Mouse (Mus musculus) yolk sac, embryonic 10.5 days (tissue): Measurements from ENCODE around the gene Abhd10.

Experiments
- DNase-seq: peaks from one replicate; pipeline ENCODE4 v3.0.0-alpha.2; 2017; ENCODE audit warnings: low spot score

The Abhd10 gene

GRCm38 (mm10) chr16:45724742-45725102 is 18.0 kb downstream of the Abhd10 start:
- peak; percentile 17 for DNase-seq

DNA sequence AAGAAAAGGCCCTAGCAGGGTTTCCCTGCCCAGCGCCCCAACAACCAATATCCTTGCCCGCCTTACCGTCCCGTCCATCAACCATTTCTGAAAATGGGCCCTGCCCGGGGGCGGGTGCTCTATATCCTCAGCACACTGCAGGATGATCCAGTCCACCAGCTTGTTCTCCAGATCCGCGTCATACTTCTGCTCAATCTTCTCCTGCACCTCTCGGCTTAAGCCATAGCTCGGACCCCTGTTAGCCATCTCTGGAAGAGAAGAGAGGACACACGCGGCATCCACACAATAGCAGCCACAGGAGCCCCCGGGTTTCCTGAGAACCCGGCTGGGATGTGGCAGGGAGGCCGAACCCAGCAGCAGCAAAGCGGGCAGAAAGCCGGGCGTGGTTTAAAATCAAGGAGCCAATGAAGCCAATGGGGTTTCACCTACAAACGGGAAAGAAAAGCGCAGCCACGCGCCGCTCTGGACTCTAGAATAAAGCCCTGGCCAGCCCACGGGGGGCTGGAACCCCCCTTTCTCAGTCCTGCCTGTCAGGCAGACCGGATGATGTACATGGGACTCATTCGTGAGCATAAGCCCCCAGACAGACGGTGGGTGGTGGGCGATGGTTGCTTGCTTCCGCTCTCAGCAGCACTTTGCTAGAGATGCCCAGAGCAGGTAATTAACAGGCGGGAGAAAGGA is 18.6 kb downstream of the Abhd10 start, which contains the start of gene Tagln3:
TSS of gene Tagln3 (minus strand) at position 548 of the 681 bp plus-strand sequence.
- peak; percentile 33 for DNase-seq

GRCm38 (mm10) chr16:45723172-45723901 is 19.4 kb downstream of the Abhd10 start:
- no peak for DNase-seq

GRCm38 (mm10) chr16:45722460-45722951 is 20.2 kb downstream of the Abhd10 start:
- DNase-seq: no peak

- DNase-seq: no peak
Measured at GRCm38 (mm10) chr16:45720022-45720630, 22.6 kb downstream of the Abhd10 start.

GRCm38 (mm10) chr16:45718296-45718695 is 24.5 kb downstream of the Abhd10 start:
- DNase-seq: no peak

- DNase-seq: no peak
Measured at GRCm38 (mm10) chr16:45714489-45715150, 28.1 kb downstream of the Abhd10 start.

DNA sequence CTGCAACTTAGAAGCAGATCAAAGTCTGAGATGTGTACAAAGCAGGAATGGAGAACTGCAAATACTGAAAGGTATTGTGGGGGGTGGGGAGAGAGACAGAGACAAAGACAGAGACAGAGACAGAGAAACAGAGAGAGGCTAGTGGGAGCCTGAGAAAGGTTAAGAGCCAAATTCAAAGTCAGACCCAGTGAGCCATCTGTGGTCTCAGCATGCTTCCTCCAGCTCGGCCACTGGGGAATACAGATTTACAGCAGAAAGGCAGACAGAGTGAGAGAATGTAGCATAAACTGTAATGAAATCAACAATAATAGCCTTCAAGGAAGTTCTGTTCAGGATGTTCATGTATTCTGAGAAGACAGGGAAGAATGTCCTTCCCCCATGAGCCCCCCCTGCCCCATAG is 28.9 kb downstream of the Abhd10 start:
- no peak for DNase-seq

DNA sequence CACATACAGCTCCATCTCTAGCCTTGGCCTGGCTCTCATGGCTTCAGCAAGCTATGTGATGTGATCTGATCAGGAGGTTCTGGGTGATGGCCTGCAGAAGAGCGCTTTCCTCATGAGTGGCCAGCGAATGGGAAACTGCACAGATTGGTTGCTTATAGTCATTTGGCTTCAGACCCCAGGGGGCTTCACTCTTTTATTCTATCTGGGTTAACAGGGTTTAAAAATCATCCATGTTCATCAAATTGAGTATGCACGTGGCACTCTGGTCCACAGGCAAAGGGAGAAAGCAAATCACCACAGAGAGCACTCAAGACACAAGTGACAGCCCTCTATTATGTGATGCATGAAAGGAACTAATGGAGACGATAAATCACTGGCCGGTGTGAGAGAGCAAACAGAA is 29.5 kb downstream of the Abhd10 start:
- no peak for DNase-seq

DNA sequence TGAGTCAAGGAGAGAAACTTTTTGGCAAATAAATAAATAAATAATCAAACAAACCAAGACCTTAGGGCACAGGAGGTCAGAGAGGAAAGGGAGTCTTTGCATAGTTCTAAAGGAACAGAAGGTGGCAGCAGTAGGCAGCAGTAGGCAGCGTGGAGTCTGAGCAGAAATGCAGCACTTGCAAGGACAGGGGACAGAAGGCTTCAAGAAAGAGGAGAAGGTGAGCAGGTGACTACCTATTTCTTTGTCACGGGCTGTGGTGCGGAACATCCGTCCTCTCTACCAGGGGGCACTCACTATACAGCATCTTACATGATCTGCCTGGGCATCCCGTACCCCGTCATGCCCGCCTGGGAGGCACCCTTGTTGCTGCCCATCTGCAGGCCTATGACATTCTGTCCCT is 31.5 kb downstream of the Abhd10 start:
- no peak for DNase-seq

DNA sequence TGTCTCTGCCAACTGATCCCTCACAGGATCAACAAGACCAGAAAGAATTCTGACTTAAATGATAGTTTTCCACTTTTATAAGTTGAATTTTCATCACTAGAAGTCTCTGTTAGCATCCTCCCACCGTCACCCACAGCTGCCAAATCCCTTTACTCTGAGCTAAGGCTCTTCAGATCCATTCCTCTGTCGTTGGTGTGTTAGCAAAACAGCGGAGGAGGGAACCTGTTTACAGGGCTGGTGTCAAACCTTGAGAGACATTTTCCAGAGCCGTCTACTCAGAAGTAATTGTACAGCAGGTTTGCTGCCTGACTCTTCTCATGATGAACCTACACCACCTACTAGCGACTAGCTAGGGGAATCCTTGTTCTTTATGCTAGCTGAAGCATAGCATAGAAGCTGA is 43.5 kb downstream of the Abhd10 start:
- no peak for DNase-seq

- DNase-seq: no peak
Measured at GRCm38 (mm10) chr16:45697996-45698395, 44.8 kb downstream of the Abhd10 start.

GRCm38 (mm10) chr16:45695445-45696160 is 47.2 kb downstream of the Abhd10 start:
- DNase-seq: no peak

GRCm38 (mm10) chr16:45693558-45693957 is 49.2 kb downstream of the Abhd10 start, which contains the start of gene Tmprss7:
TSS of gene Tmprss7 (minus strand) at chr16:45693658.
- DNase-seq: no peak

- DNase-seq: no peak
Measured at GRCm38 (mm10) chr16:45692851-45693250, 49.9 kb downstream of the Abhd10 start.

GRCm38 (mm10) chr16:45690178-45690577 is 52.6 kb downstream of the Abhd10 start:
- no peak for DNase-seq

- DNase-seq: no peak
Measured at GRCm38 (mm10) chr16:45686833-45687232, 55.9 kb downstream of the Abhd10 start.

- DNase-seq: no peak
Measured at GRCm38 (mm10) chr16:45685295-45685694, 57.5 kb downstream of the Abhd10 start.

DNA sequence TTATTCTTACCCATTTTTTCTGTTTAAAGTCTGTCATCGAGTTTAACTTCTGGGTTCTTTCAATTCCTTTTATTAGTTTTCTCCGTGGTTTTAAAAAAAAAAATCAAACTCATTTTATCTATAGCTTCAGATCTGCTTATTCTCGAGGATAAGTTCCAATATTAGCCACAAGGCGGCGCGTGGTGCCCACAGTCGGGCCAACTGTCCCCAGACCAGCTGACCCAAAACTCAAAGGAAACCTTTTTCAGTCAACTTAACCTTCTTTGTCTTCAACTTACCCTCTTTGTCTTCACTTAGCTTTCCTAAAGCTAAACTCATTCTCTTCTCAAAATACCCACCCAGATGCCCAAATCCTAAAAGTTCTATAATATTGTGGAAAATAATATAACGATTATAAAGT is 57.9 kb downstream of the Abhd10 start:
- DNase-seq: peak; percentile 24
